Mouse (Mus musculus) embryonic facial prominence, embryonic 10.5 days (tissue): Measurements from ENCODE around the gene A130010J15Rik. TPM values are rescaled to one million over a fixed set of nuclear protein-coding genes. Genes with fewer than 3 reads are reported as not detected.

Experiments
- DNase-seq: peaks from one replicate; pipeline ENCODE4 v3.0.0-alpha.2; 2017; ENCODE audit warnings: low spot score
- H3K27ac ChIP-seq: fragments of 300-500 bp; sonication (generic); replicated peaks from 2 replicates; pipeline ENCODE4 v1.5.1; 2016; ENCODE audit warnings: mild to moderate bottlenecking
- H3K27me3 ChIP-seq: fragments of 300-500 bp; sonication (generic); replicated peaks from 2 replicates; pipeline ENCODE4 v1.6.1; 2016; ENCODE audit warnings: low read depth, mild to moderate bottlenecking; ENCODE audit not compliant: poor library complexity, severe bottlenecking
- H3K36me3 ChIP-seq: fragments of 300-500 bp; sonication (generic); replicated peaks from 2 replicates; pipeline ENCODE4 v1.6.1; 2016; ENCODE audit warnings: mild to moderate bottlenecking, moderate library complexity
- H3K4me1 ChIP-seq: fragments of 300-500 bp; sonication (generic); 2 replicates; pipeline ENCODE4 v1.6.1; 2016
- H3K4me3 ChIP-seq: fragments of 300-500 bp; sonication (generic); 2 replicates; pipeline ENCODE4 v1.5.1; 2016; ENCODE audit warnings: mild to moderate bottlenecking, moderate library complexity
- H3K9me3 ChIP-seq: fragments of 300-500 bp; sonication (generic); 2 replicates; pipeline ENCODE4 v1.6.1; 2016; ENCODE audit warnings: mild to moderate bottlenecking
- WGBS: fragments of 180-500 bp; shearing (Covaris S2); methylation state at CpG from one replicate; pipeline ENCODE4 v1.1.7; 2016; 5-methylcytosine and 5-hydroxymethylcytosine counted together
- polyA plus RNA-seq: library from polyadenylated mRNA; unstranded; fragments of >200 nt; fragmentation: Nextera tagmentation; extraction: Ambion mirVana; gene quantifications from 2 replicates; pipeline ENCODE4 v1.2.1, GENCODE M21; 2016

A130010J15Rik gene
- polyA plus RNA-seq, 1 experiment from 2014 or later = 18.0 TPM

- no peaks in the 10 kb centered on the region for H3K9me3 ChIP-seq
- H3K4me1 ChIP-seq = no peaks in the 10 kb centered on the region
- no peaks in the 10 kb centered on the region for H3K36me3 ChIP-seq
- no peak for DNase-seq
- H3K27me3 ChIP-seq = no peaks in the 10 kb centered on the region
- H3K27ac ChIP-seq = no peak overlapping the region
- WGBS = 76% methylated on average over 3 of the region's 3 CpGs
- no peak overlapping the region for H3K4me3 ChIP-seq
Observed at GRCm38 (mm10) chr1:193216000-193216399, 48.2 kb downstream of the A130010J15Rik start.

DNA sequence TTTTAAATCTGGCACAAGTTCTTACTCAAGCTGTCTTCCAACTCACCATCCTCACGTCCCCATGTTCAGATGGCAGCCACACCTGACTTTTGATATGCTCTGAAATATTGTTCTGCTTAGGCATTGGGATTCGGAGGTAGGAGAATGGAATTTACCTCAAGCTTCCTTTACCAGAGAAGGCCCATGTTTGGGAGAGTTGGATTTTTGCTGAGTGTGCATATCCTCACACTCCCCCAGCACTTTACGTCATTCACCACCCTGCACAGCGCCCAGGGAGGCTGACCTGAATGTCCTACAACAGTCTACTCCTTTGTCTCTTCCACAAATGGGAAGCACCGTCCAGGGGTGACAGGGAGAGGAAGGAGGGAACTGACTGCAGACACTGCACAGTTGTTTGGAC lies 52.6 kb downstream of the A130010J15Rik start:
- H3K9me3 ChIP-seq = no peaks in the 10 kb centered on the region

GRCm38 (mm10) chr1:193225531-193225930 lies 57.7 kb downstream of the A130010J15Rik start:
- Histone ChIP-seq H3K36me3 (no peaks in the 10 kb centered on the region), H3K4me3 (no peak overlapping the region), H3K27ac (no peak overlapping the region), H3K9me3 (no peaks in the 10 kb centered on the region), H3K27me3 (no peaks in the 10 kb centered on the region), H3K4me1 (peaks cover 35% of the 10 kb centered on the region)
- peak; percentile 30 for DNase-seq
- WGBS = 23% methylated on average over 3 of the region's 3 CpGs

More for the DNA sequence above, 52.6 kb downstream of the A130010J15Rik start:
- Histone ChIP-seq H3K27ac (no peak overlapping the region), H3K4me1 (peaks cover 4% of the 10 kb centered on the region), H3K27me3 (no peaks in the 10 kb centered on the region), H3K36me3 (no peaks in the 10 kb centered on the region), H3K4me3 (no peak overlapping the region)
- DNase-seq = no peak
- WGBS = 73% methylated on average over 5 of the region's 5 CpGs

- Histone ChIP-seq H3K4me1 (peaks cover 39% of the 10 kb centered on the region), H3K27ac (no peak overlapping the region), H3K9me3 (no peaks in the 10 kb centered on the region), H3K27me3 (no peaks in the 10 kb centered on the region), H3K4me3 (no peak overlapping the region), H3K36me3 (no peaks in the 10 kb centered on the region)
- 90% methylated on average over 4 of the region's 4 CpGs for WGBS
- no peak for DNase-seq
Observed at GRCm38 (mm10) chr1:193226114-193226513, 58.3 kb downstream of the A130010J15Rik start.

DNA sequence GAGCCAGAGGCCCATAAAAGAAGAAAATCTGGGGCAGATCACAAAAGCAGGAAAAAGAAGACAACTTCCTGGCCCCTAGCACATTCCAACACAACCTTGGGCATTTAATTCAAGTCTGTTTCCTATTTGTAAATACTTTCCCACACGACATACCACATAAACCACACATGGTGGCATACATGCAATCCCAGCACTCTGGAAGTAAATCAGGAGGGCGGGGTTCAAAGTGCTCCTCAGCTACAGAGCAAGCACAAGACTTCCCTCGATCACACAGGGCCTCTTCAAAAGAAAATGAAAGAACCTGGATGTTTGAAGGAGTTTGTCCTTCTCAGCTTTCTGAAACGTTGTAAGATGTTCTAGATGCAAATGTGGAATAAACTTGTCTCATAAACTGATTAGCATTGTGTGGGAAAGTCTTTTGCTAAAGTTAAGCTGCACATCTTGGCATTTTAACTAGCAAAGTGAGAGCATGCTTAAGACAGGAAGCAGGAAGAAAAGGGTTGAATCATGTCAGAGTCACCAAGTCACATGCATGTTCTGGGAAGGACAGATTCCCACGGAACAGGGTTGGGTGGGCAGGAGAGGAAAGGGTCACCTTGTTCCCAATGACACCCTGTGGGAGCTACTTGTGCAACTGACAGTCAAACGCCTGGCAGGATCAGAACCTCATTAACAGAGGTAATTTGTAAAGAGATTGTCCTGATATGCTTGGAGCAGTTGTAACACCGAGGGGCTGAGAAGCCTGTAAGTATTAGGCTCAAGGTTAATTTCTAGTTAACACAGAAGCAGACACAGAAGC lies 59.1 kb downstream of the A130010J15Rik start:
- H3K4me3 ChIP-seq = no peak overlapping the region
- no peak for DNase-seq
- H3K36me3 ChIP-seq = no peaks in the 10 kb centered on the region
- H3K27me3 ChIP-seq = no peaks in the 10 kb centered on the region
- H3K27ac ChIP-seq = no peak overlapping the region
- H3K9me3 ChIP-seq = no peaks in the 10 kb centered on the region
- 52% methylated on average over 7 of the region's 7 CpGs for WGBS
- H3K4me1 ChIP-seq = peaks cover 40% of the 10 kb centered on the region

Other genes with a start within 250 kb of the A130010J15Rik start
- 4.2 and 4.3 TPM in 2 replicates for gene Syt14, start 132.3 kb upstream of the A130010J15Rik start, polyA plus RNA-seq
- gene Diexf, start 37.8 kb upstream of the A130010J15Rik start, polyA plus RNA-seq = 10.2 and 10.6 TPM in 2 replicates
- 9.0 and 11.1 TPM in 2 replicates for gene Irf6, start 14.9 kb upstream of the A130010J15Rik start, polyA plus RNA-seq
- gene Traf3ip3, start 33.7 kb downstream of the A130010J15Rik start, polyA plus RNA-seq = 0.71 and 0.88 TPM in 2 replicates
- 0.31 and 0.66 TPM in 2 replicates for gene Lamb3, start 39.7 kb downstream of the A130010J15Rik start, polyA plus RNA-seq
- 0.41 TPM in 1 of 2 replicates, not detected in the other for gene Hsd11b1, start 96.0 kb downstream of the A130010J15Rik start, polyA plus RNA-seq
- 7.0 and 7.7 TPM in 2 replicates for gene G0s2, start 105.2 kb downstream of the A130010J15Rik start, polyA plus RNA-seq
- gene Camk1g, start 202.3 kb downstream of the A130010J15Rik start, polyA plus RNA-seq = 15.6 and 17.5 TPM in 2 replicates